Mouse (Mus musculus): ENCODE data around the gene Klb.

- TF ChIP-seq GATA1 (IDR thresholded peaks at IDR 0.05; ENCODE audit: borderline replicate concordance, low read length) (no peak), FLI1 (IDR thresholded peaks at IDR 0.05; ENCODE audit: low read length) (no peak)
Observed at GRCm38 (mm10) chr5:65415653-65416458, 67.7 kb downstream of the Klb start.
